Mouse (Mus musculus): ENCODE results near the gene Thsd4. TPM values are rescaled to one million over a fixed set of nuclear protein-coding genes. Genes with fewer than 3 reads are reported as not detected.

Thsd4 gene
- polyA plus RNA-seq, 1 experiment from 2014 or later, result 4.3 TPM

DNA sequence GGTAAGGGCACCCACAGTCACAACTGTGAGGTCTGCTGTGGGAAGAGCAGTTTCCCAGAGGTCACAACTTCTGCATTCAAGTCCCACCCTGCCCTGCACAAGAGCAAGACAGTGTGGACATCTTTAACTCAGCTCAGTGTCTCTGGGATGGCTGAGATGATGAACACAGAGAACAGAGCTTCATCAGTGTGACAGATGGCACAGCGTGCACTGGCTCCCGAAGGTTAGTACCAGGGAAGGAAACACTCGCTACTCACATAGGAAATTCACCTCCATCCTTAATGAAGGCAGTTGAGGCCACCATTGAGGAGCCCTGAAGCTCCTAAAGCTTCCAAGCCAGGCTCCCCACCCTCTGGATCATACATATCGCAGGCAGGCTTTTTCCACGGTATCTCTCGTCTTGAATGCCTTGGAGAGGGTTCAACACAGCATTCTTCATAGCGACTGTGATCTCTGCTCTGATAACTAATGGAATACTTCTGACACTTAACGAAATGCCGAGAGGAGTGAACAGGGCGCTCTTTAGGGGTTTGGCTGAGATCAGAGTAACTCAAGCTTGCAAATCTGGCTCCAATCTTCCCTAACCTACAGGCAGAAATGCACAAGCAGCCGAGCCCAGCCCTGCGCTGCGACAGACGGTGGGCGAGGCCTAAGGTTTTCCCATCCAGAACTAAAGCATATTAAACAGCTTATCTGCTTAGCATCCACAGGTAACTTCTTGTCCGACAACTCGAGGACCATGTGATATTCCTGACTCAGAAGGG, 110.8 kb downstream of the Thsd4 start:
- Histone ChIP-seq H3K4me3 (ENCODE audit: low read depth, low read length) (no peak overlapping the region), H3K27ac (ENCODE audit: low read length) (no peak overlapping the region), H3K4me1 (ENCODE audit: control insufficient read depth, insufficient read depth, low read length) (peaks cover 9% of the 10 kb centered on the region), H3K9ac (ENCODE audit: low read depth, low read length) (no peak overlapping the region), H3K36me3 (ENCODE audit: control insufficient read depth, insufficient read depth, low read length) (no peaks in the 10 kb centered on the region), H3K27me3 (ENCODE audit: control insufficient read depth, insufficient read depth, low read depth, low read length) (no peaks in the 10 kb centered on the region), H3K4me2 (ENCODE audit: low read length) (no peak overlapping the region), H3K9me3 (replicated peaks; ENCODE audit: control insufficient read depth, low read length, poor library complexity, severe bottlenecking) (no peaks in the 10 kb centered on the region)
- ATAC-seq, result no peak
- WGBS, result 64% methylated on average over 17 of the region's 17 CpGs

DNA sequence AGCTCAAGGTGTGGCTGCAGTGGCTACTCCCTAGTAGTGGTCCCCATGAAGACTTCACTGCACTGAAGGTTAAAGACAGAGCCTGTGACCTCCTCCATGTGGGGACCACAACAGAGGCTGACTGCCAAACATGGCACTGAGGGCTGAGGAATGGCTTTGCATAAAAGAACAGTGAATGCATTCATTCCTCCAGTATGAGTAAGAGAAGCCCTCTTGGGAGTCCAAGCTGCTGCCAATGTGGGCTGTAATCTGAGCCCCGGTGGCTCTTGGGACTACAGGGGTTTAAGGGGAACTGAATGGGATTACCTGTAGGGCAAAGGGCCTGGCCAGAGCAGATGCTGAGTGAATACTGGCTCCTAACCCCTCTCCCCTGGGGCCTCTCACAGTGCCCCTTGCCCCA, 114.5 kb downstream of the Thsd4 start:
- Histone ChIP-seq H3K9ac (ENCODE audit: low read depth, low read length) (no peak overlapping the region), H3K36me3 (ENCODE audit: control insufficient read depth, insufficient read depth, low read length) (no peaks in the 10 kb centered on the region), H3K4me1 (ENCODE audit: control insufficient read depth, insufficient read depth, low read length) (peaks cover 9% of the 10 kb centered on the region), H3K4me3 (ENCODE audit: low read depth, low read length) (no peak overlapping the region), H3K27me3 (ENCODE audit: control insufficient read depth, insufficient read depth, low read depth, low read length) (no peaks in the 10 kb centered on the region), H3K4me2 (ENCODE audit: low read length) (no peak overlapping the region), H3K9me3 (replicated peaks; ENCODE audit: control insufficient read depth, low read length, poor library complexity, severe bottlenecking) (no peaks in the 10 kb centered on the region), H3K27ac (ENCODE audit: low read length) (no peak overlapping the region)
- ATAC-seq, result no peak
- 5% methylated on average over 1 of the region's 1 CpGs for WGBS

DNA sequence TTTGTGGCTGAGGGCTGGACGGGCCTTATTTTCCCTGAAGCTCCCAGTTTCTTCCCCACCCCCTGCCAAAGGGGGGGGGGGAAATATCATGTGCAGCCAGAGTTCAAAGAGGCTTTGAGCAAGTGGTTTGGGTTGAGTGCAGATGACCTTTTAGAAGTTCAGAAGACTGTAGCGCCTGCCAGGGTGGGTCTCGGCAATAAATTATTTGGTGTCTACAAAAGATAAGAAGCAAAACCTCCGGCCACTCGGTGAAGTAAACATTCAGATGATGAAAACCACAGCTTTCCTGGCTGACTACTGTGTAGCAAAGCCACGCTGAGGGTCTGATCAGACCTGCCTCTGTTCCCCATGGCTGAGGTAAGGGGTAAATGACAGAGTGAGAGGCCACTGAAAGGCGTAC, 116.1 kb downstream of the Thsd4 start:
- Histone ChIP-seq H3K36me3 (ENCODE audit: control insufficient read depth, insufficient read depth, low read length) (no peaks in the 10 kb centered on the region), H3K27me3 (ENCODE audit: control insufficient read depth, insufficient read depth, low read depth, low read length) (no peaks in the 10 kb centered on the region), H3K9me3 (replicated peaks; ENCODE audit: control insufficient read depth, low read length, poor library complexity, severe bottlenecking) (no peaks in the 10 kb centered on the region), H3K4me1 (ENCODE audit: control insufficient read depth, insufficient read depth, low read length) (peaks cover under 1% of the 10 kb centered on the region; the same call in 1 of the 2 replicates), H3K4me3 (ENCODE audit: low read depth, low read length) (no peak overlapping the region), H3K4me2 (ENCODE audit: low read length) (no peak overlapping the region), H3K9ac (ENCODE audit: low read depth, low read length) (no peak overlapping the region), H3K27ac (ENCODE audit: low read length) (no peak overlapping the region)
- no peak for ATAC-seq
- WGBS, result 65% methylated on average over 7 of the region's 7 CpGs

DNA sequence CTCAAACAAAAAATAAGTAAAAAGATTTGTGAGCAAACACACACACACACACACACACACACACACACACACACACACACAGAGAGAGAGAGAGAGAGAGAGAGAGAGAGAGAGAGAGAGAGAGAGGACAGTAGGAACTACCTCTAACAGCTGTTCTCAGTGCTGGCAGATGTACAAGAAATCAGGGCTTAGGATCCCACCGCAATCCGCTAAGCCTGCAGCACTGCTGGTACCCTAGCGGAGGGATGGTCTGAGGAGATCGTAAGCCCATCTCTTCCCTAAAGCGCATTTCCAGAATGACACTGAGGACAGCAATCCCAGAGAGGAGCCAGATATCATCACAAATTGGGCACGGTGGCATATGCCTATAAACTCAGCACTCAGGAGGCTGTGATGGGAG, 119.2 kb downstream of the Thsd4 start:
- Histone ChIP-seq H3K9ac (ENCODE audit: low read depth, low read length) (no peak overlapping the region), H3K4me3 (ENCODE audit: low read depth, low read length) (no peak overlapping the region), H3K36me3 (ENCODE audit: control insufficient read depth, insufficient read depth, low read length) (no peaks in the 10 kb centered on the region), H3K27me3 (ENCODE audit: control insufficient read depth, insufficient read depth, low read depth, low read length) (no peaks in the 10 kb centered on the region), H3K4me1 (ENCODE audit: control insufficient read depth, insufficient read depth, low read length) (no peaks in the 10 kb centered on the region), H3K4me2 (ENCODE audit: low read length) (no peak overlapping the region), H3K27ac (ENCODE audit: low read length) (no peak overlapping the region), H3K9me3 (replicated peaks; ENCODE audit: control insufficient read depth, low read length, poor library complexity, severe bottlenecking) (no peaks in the 10 kb centered on the region)
- WGBS, result 90% methylated on average over 6 of the region's 6 CpGs
- no peak for ATAC-seq

DNA sequence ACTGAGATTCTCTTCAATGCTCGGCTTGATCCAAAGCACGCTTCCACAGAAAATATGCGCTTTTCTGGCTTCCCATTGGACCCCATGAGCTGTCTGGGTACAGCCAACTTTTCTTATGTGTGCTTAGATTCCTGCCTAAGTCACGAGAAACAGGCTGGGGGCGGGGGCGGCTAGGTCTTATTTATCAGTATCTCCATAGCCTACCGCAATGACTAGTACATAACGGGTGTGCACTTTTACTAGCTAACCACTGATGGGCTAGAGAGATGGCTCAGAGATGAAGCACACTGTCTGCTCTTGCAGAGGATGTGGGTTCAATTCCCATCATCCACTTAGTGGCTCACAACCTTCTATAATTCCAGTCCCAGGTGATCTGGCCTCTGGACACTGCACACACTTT, 121.8 kb downstream of the Thsd4 start:
- Histone ChIP-seq H3K36me3 (ENCODE audit: control insufficient read depth, insufficient read depth, low read length) (no peaks in the 10 kb centered on the region), H3K9ac (ENCODE audit: low read depth, low read length) (no peak overlapping the region), H3K9me3 (replicated peaks; ENCODE audit: control insufficient read depth, low read length, poor library complexity, severe bottlenecking) (no peaks in the 10 kb centered on the region), H3K4me1 (ENCODE audit: control insufficient read depth, insufficient read depth, low read length) (no peaks in the 10 kb centered on the region), H3K4me2 (ENCODE audit: low read length) (no peak overlapping the region), H3K27me3 (ENCODE audit: control insufficient read depth, insufficient read depth, low read depth, low read length) (no peaks in the 10 kb centered on the region), H3K4me3 (ENCODE audit: low read depth, low read length) (no peak overlapping the region), H3K27ac (ENCODE audit: low read length) (no peak overlapping the region)
- WGBS, result 95% methylated on average over 8 of the region's 8 CpGs
- no peak for ATAC-seq

DNA sequence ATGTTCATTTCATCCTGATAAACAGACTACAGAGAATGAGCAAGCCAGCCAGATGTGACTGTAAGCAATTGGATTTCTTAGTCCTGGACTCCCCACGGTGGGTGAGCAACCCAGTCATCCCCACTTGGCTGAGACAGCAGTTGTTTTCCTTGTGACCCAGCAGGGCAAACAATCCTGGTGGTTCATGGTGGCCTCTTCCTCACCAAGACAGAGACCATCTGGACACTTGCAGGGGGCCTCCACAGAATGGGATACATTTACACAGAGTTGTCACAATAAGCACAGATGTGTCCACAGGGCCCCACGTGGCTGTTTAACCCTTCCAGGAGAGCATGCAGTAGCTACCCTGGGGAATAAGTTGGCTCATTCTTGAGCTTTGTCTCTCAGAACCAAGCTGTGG, 123.8 kb downstream of the Thsd4 start:
- Histone ChIP-seq H3K27me3 (ENCODE audit: control insufficient read depth, insufficient read depth, low read depth, low read length) (no peaks in the 10 kb centered on the region), H3K9me3 (replicated peaks; ENCODE audit: control insufficient read depth, low read length, poor library complexity, severe bottlenecking) (no peaks in the 10 kb centered on the region), H3K4me2 (ENCODE audit: low read length) (no peak overlapping the region), H3K27ac (ENCODE audit: low read length) (no peak overlapping the region), H3K4me3 (ENCODE audit: low read depth, low read length) (no peak overlapping the region), H3K9ac (ENCODE audit: low read depth, low read length) (no peak overlapping the region), H3K4me1 (ENCODE audit: control insufficient read depth, insufficient read depth, low read length) (no peaks in the 10 kb centered on the region), H3K36me3 (ENCODE audit: control insufficient read depth, insufficient read depth, low read length) (no peaks in the 10 kb centered on the region)
- no peak for ATAC-seq
- 37% methylated on average over 2 of the region's 2 CpGs for WGBS

DNA sequence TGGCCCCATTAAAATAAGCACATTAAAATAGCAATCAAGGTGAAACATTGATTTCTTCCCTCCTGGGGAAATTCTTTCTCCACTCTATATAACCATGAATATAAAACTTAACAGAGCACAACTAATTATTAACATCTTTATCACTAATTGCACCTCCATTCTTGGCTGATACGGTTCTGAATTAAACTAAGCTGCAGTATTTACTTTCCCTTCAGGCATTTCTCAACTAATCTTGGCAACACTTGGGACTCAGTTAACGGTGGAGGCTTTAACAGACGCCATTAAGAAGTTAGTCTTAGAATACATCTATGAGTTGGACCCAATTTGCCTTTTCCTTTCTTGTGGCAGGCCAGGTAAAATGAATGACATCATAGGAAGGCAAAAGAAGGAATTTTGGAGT, 125.8 kb downstream of the Thsd4 start:
- Histone ChIP-seq H3K9ac (ENCODE audit: low read depth, low read length) (no peak overlapping the region), H3K36me3 (ENCODE audit: control insufficient read depth, insufficient read depth, low read length) (no peaks in the 10 kb centered on the region), H3K4me3 (ENCODE audit: low read depth, low read length) (no peak overlapping the region), H3K9me3 (replicated peaks; ENCODE audit: control insufficient read depth, low read length, poor library complexity, severe bottlenecking) (no peaks in the 10 kb centered on the region), H3K27ac (ENCODE audit: low read length) (no peak overlapping the region), H3K4me2 (ENCODE audit: low read length) (no peak overlapping the region), H3K27me3 (ENCODE audit: control insufficient read depth, insufficient read depth, low read depth, low read length) (no peaks in the 10 kb centered on the region), H3K4me1 (ENCODE audit: control insufficient read depth, insufficient read depth, low read length) (no peaks in the 10 kb centered on the region)
- ATAC-seq, result no peak
- 63% methylated on average over 3 of the region's 3 CpGs for WGBS

DNA sequence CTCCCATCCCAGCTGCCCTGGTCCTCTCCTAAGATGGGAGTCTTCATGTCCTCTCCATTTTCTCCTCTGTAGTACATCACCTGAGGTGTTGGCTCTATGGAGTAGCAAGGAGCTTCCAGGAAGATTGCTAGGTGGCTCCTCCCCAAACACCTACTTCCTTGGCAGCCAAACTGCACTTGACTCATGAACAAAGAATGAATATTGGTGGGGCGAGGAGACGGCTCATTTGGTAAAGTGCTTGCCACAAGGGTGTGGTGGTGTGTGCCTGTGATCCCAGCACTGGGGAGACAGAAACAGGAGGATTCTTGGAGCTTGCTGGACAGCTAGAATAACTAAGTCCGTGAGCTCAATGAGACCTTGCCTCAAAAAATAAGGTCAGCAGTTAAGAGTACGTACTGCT, 128.9 kb downstream of the Thsd4 start:
- H3K9me3 ChIP-seq (replicated peaks; ENCODE audit: control insufficient read depth, low read length, poor library complexity, severe bottlenecking), result no peaks in the 10 kb centered on the region
- H3K27me3 ChIP-seq (ENCODE audit: control insufficient read depth, insufficient read depth, low read depth, low read length), result no peaks in the 10 kb centered on the region
- no peak overlapping the region for H3K27ac ChIP-seq (ENCODE audit: low read length)
- H3K4me3 ChIP-seq (ENCODE audit: low read depth, low read length), result no peak overlapping the region
- no peaks in the 10 kb centered on the region for H3K36me3 ChIP-seq (ENCODE audit: control insufficient read depth, insufficient read depth, low read length)
- no peak overlapping the region for H3K9ac ChIP-seq (ENCODE audit: low read depth, low read length)
- H3K4me1 ChIP-seq (ENCODE audit: control insufficient read depth, insufficient read depth, low read length), result no peaks in the 10 kb centered on the region
- no peak for ATAC-seq
- H3K4me2 ChIP-seq (ENCODE audit: low read length), result no peak overlapping the region
- 95% methylated on average over 4 of the region's 4 CpGs for WGBS

DNA sequence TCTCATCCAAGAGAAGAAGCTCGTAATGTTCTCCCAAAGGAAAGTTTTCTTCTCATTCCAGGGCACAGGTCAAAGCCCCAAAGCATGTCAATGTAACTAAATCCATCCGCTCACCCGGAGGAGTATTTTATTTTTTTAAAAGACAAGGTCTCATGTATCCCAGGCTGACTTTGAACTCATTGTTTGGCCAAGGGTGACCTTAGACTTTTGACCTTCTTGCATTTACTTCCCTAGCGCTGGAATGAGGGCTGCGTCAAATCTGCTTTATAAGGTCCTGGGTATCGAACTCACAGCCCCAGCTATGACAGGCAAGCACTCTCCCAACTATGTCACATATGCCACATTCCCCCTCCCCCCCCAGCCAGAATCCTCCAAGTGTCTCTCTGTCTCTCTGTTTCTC, 137.1 kb downstream of the Thsd4 start:
- no peak overlapping the region for H3K9ac ChIP-seq (ENCODE audit: low read depth, low read length)
- no peaks in the 10 kb centered on the region for H3K27me3 ChIP-seq (ENCODE audit: control insufficient read depth, insufficient read depth, low read depth, low read length)
- H3K36me3 ChIP-seq (ENCODE audit: control insufficient read depth, insufficient read depth, low read length), result no peaks in the 10 kb centered on the region
- ATAC-seq, result no peak
- no peaks in the 10 kb centered on the region for H3K9me3 ChIP-seq (replicated peaks; ENCODE audit: control insufficient read depth, low read length, poor library complexity, severe bottlenecking)
- no peak overlapping the region for H3K4me3 ChIP-seq (ENCODE audit: low read depth, low read length)
- H3K4me1 ChIP-seq (ENCODE audit: control insufficient read depth, insufficient read depth, low read length), result no peaks in the 10 kb centered on the region
- 70% methylated on average over 6 of the region's 6 CpGs for WGBS
- no peak overlapping the region for H3K27ac ChIP-seq (ENCODE audit: low read length)
- no peak overlapping the region for H3K4me2 ChIP-seq (ENCODE audit: low read length)
